Mouse (Mus musculus): ENCODE results near the gene Hook2. TPM values are rescaled to one million over a fixed set of nuclear protein-coding genes. Genes with fewer than 3 reads are reported as not detected.
A peak's percentile ranks its signal among the peaks of the same experiment; 100 is the strongest.

Gene Hook2
- polyA plus RNA-seq, 1 experiment: 14.1 TPM

- Histone ChIP-seq H3K27me3 (ENCODE audit: control insufficient read depth, insufficient read depth, low read length) (no peaks in the 10 kb centered on the region), H3K27ac (ENCODE audit: insufficient read depth, low read length) (0 out of 2 replicates have a peak overlapping the region, but pooled peaks have one; percentile 9), H3K4me1 (ENCODE audit: control insufficient read depth, insufficient read depth, low read length) (peaks cover 5% of the 10 kb centered on the region; the same call in 1 of the 2 replicates), H3K4me3 (replicated peaks; ENCODE audit: insufficient read depth, low read depth, low read length) (peak overlapping the region; percentile 58)
- DNase-seq: no peak
- TF ChIP-seq CTCF (IDR thresholded peaks at IDR 0.05; ENCODE audit: borderline replicate concordance, insufficient read depth, low read depth, low read length): no peak
- TF ChIP-seq POLR2A (IDR thresholded peaks at IDR 0.05; ENCODE audit: borderline replicate concordance, insufficient read depth, low read length): no peak
- WGBS: 3% methylated on average over 15 of the region's 15 CpGs
These were observed 433 bp downstream of the Hook2 start for GRCm38 (mm10) chr8:84990836-84991235.

GRCm38 (mm10) chr8:84994375-84994774 is 4.0 kb downstream of the Hook2 start:
- DNase-seq: no peak
- no peak for TF ChIP-seq CTCF (IDR thresholded peaks at IDR 0.05; ENCODE audit: borderline replicate concordance, insufficient read depth, low read depth, low read length)
- no peak for TF ChIP-seq POLR2A (IDR thresholded peaks at IDR 0.05; ENCODE audit: borderline replicate concordance, insufficient read depth, low read length)
- 95% methylated on average over 9 of the region's 9 CpGs for WGBS

GRCm38 (mm10) chr8:84995680-84996079 is 5.3 kb downstream of the Hook2 start:
- TF ChIP-seq CTCF (IDR thresholded peaks at IDR 0.05; ENCODE audit: borderline replicate concordance, insufficient read depth, low read depth, low read length) (no peak), POLR2A (IDR thresholded peaks at IDR 0.05; ENCODE audit: borderline replicate concordance, insufficient read depth, low read length) (no peak)
- peaks cover 2% of the 10 kb centered on the region; the same call in 1 of the 2 replicates for H3K4me1 ChIP-seq (ENCODE audit: control insufficient read depth, insufficient read depth, low read length)
- WGBS: 19% methylated on average over 25 of the region's 25 CpGs

More at GRCm38 (mm10) chr8:84994375-84994774, 4.0 kb downstream of the Hook2 start:
- no peaks in the 10 kb centered on the region for H3K27me3 ChIP-seq (ENCODE audit: control insufficient read depth, insufficient read depth, low read length)
- H3K27ac ChIP-seq (ENCODE audit: insufficient read depth, low read length): no peak overlapping the region
- peaks cover 3% of the 10 kb centered on the region; the same call in 1 of the 2 replicates for H3K4me1 ChIP-seq (ENCODE audit: control insufficient read depth, insufficient read depth, low read length)
- no peak overlapping the region for H3K4me3 ChIP-seq (replicated peaks; ENCODE audit: insufficient read depth, low read depth, low read length)

GRCm38 (mm10) chr8:84996978-84997377 is 6.6 kb downstream of the Hook2 start:
- Histone ChIP-seq H3K27me3 (ENCODE audit: control insufficient read depth, insufficient read depth, low read length) (no peaks in the 10 kb centered on the region), H3K27ac (ENCODE audit: insufficient read depth, low read length) (no peak overlapping the region), H3K4me1 (ENCODE audit: control insufficient read depth, insufficient read depth, low read length) (no peaks in the 10 kb centered on the region; the same call in 1 of the 2 replicates), H3K4me3 (replicated peaks; ENCODE audit: insufficient read depth, low read depth, low read length) (no peak overlapping the region)
- TF ChIP-seq POLR2A (IDR thresholded peaks at IDR 0.05; ENCODE audit: borderline replicate concordance, insufficient read depth, low read length) (no peak), CTCF (IDR thresholded peaks at IDR 0.05; ENCODE audit: borderline replicate concordance, insufficient read depth, low read depth, low read length) (no peak)
- WGBS: 86% methylated on average over 5 of the region's 5 CpGs
- DNase-seq: no peak

More at GRCm38 (mm10) chr8:84995680-84996079, 5.3 kb downstream of the Hook2 start:
- Histone ChIP-seq H3K27ac (ENCODE audit: insufficient read depth, low read length) (no peak overlapping the region), H3K4me3 (replicated peaks; ENCODE audit: insufficient read depth, low read depth, low read length) (no peak overlapping the region), H3K27me3 (ENCODE audit: control insufficient read depth, insufficient read depth, low read length) (no peaks in the 10 kb centered on the region)
- DNase-seq: no peak

GRCm38 (mm10) chr8:84997649-84998295 is 7.4 kb downstream of the Hook2 start:
- peak overlapping the region; percentile 36 for H3K4me3 ChIP-seq (replicated peaks; ENCODE audit: insufficient read depth, low read depth, low read length)
- no peaks in the 10 kb centered on the region; the same call in 1 of the 2 replicates for H3K4me1 ChIP-seq (ENCODE audit: control insufficient read depth, insufficient read depth, low read length)
- WGBS: 2% methylated on average over 19 of the region's 19 CpGs
- peak; percentile 93 to 96 for DNase-seq
- no peaks in the 10 kb centered on the region for H3K27me3 ChIP-seq (ENCODE audit: control insufficient read depth, insufficient read depth, low read length)
- 0 out of 2 replicates have a peak overlapping the region, but pooled peaks have one; percentile 17 for H3K27ac ChIP-seq (ENCODE audit: insufficient read depth, low read length)
- TF ChIP-seq CTCF (IDR thresholded peaks at IDR 0.05; ENCODE audit: borderline replicate concordance, insufficient read depth, low read depth, low read length): peak; percentile 96
- peak; percentile 66; the same call in 1 of the 2 replicates for TF ChIP-seq POLR2A (IDR thresholded peaks at IDR 0.05; ENCODE audit: borderline replicate concordance, insufficient read depth, low read length)

GRCm38 (mm10) chr8:85007686-85008085 is 17.3 kb downstream of the Hook2 start:
- Histone ChIP-seq H3K4me3 (replicated peaks; ENCODE audit: insufficient read depth, low read depth, low read length) (no peak overlapping the region), H3K4me1 (ENCODE audit: control insufficient read depth, insufficient read depth, low read length) (no peaks in the 10 kb centered on the region), H3K27me3 (ENCODE audit: control insufficient read depth, insufficient read depth, low read length) (peaks cover 6% of the 10 kb centered on the region; the same call in 1 of the 2 replicates), H3K27ac (ENCODE audit: insufficient read depth, low read length) (no peak overlapping the region)
- TF ChIP-seq CTCF (IDR thresholded peaks at IDR 0.05; ENCODE audit: borderline replicate concordance, insufficient read depth, low read depth, low read length) (0 out of 2 replicates have a peak, but pooled peaks have one; percentile 10), POLR2A (IDR thresholded peaks at IDR 0.05; ENCODE audit: borderline replicate concordance, insufficient read depth, low read length) (no peak)
- DNase-seq: no peak
- WGBS: 14% methylated on average over 25 of the region's 25 CpGs

- H3K4me1 ChIP-seq (ENCODE audit: control insufficient read depth, insufficient read depth, low read length): no peaks in the 10 kb centered on the region
- H3K27ac ChIP-seq (ENCODE audit: insufficient read depth, low read length): no peak overlapping the region
- H3K4me3 ChIP-seq (replicated peaks; ENCODE audit: insufficient read depth, low read depth, low read length): no peak overlapping the region
- 19% methylated on average over 28 of the region's 28 CpGs for WGBS
- no peak for DNase-seq
- TF ChIP-seq CTCF (IDR thresholded peaks at IDR 0.05; ENCODE audit: borderline replicate concordance, insufficient read depth, low read depth, low read length) (no peak), POLR2A (IDR thresholded peaks at IDR 0.05; ENCODE audit: borderline replicate concordance, insufficient read depth, low read length) (no peak)
- peaks cover 6% of the 10 kb centered on the region; the same call in 1 of the 2 replicates for H3K27me3 ChIP-seq (ENCODE audit: control insufficient read depth, insufficient read depth, low read length)
These were observed 20.8 kb downstream of the Hook2 start for GRCm38 (mm10) chr8:85011242-85011641.

Measured in cerebellum, adult 2 months (tissue).